Mouse (Mus musculus) E14TG2a.4 (cell line): ENCODE results near the gene Cc2d1b.

Experiments
- H3K27me3 ChIP-seq: 2 replicates; pipeline ENCODE4 v1.6.1; 2014; ENCODE audit warnings: low read length, control low read depth; ENCODE audit not compliant: insufficient read depth
- H3K36me3 ChIP-seq: 2 replicates; pipeline ENCODE4 v1.6.1; 2014; ENCODE audit warnings: low read length, control low read depth; ENCODE audit not compliant: insufficient read depth
- H3K4me1 ChIP-seq: replicated peaks from 2 replicates; pipeline ENCODE4 v1.6.1; 2014; ENCODE audit warnings: low read depth, low read length, control low read depth
- H3K4me3 ChIP-seq: replicated peaks from 2 replicates; pipeline ENCODE4 v1.5.1; 2014; ENCODE audit warnings: mild to moderate bottlenecking, low read length
- H3K9me3 ChIP-seq: 2 replicates; pipeline ENCODE4 v1.6.1; 2014; ENCODE audit warnings: low read length, control low read depth
- CTCF ChIP-seq: conservative IDR thresholded peaks from 2 replicates; pipeline ENCODE4 v1.5.1; 2014; ENCODE audit warnings: low read length
- NANOG ChIP-seq: IDR thresholded peaks from 2 replicates; pipeline ENCODE4 v1.6.1; 2014; ENCODE audit warnings: borderline replicate concordance, low read length, mixed read lengths
- POU5F1 ChIP-seq: IDR thresholded peaks from 2 replicates; pipeline ENCODE4 v1.6.1; 2014; ENCODE audit warnings: low read length, borderline replicate concordance

Gene Cc2d1b

DNA sequence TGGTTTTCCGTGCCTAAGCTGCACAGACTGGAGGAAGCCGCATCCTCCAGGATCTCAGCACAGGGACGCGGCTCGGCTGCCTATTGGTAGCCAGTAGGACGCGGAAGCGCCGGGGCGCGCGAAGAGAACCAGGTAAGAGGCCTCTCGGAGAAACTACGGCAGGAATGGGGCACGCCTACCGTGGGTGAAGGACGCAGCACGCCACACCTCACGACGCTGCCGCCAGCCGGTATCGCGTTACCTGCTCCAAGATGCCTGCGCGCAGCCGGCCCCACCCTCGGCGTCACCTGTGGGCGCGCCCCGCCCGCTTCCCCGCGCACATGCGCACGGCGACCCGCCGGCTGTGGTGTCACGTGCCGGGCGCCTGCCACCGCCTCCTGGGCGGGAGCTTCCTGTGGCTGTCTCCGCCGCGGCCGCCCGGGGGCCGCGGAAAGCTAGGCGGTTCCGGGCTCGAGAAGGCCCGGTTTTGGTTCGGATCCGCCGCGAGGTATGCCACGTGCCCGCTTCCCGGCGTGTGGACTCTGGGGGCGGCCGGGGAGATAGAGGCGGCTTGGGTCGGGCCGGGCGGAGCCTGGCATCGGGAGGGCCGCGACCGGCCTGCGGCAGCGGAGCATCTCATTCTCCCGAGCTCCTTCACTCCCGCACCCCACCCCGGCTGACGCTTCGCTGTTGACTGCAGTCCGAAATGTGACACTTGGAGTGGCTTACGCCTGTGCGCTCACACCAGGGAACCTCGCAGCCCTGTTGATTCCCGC lies at the start of gene Cc2d1b:
Gene Cc2d1b (plus strand): TSS at position 354 of the 755 bp plus-strand sequence.
- Histone ChIP-seq H3K9me3 (no peaks in the 10 kb centered on the region), H3K36me3 (peaks cover 60% of the 10 kb centered on the region), H3K27me3 (no peaks in the 10 kb centered on the region), H3K4me3 (peak within 1 kb of the TSS; percentile 95), H3K4me1 (peaks cover 30% of the 10 kb centered on the region)
- TF ChIP-seq NANOG (no peak), POU5F1 (no peak), CTCF (no peak)

DNA sequence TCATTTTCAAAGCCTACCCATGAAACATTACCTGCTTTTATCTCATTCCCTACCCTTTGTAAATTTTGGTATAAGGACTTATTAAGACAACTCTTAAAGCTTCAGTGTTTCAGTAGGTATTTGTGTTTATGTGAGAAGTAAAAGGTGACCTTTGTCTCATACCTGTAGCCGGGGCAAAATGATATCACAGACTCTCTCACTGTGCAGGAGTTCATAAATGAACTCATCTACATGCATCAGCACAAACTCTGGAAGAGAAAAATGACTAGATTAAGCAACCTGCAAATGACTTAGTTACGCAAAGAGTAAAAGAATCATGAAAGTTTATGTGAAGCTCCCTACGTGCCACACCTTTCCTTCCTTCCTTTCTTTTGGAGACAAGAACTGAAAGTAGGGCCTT lies 47.1 kb upstream of the Cc2d1b start:
- Histone ChIP-seq H3K36me3 (peaks cover 90% of the 10 kb centered on the region), H3K4me3 (no peak overlapping the region), H3K27me3 (no peaks in the 10 kb centered on the region), H3K9me3 (no peaks in the 10 kb centered on the region), H3K4me1 (peaks cover 12% of the 10 kb centered on the region)
- TF ChIP-seq POU5F1 (no peak), NANOG (no peak)

GRCm38 (mm10) chr4:108578840-108579742 lies 40.6 kb upstream of the Cc2d1b start, which contains the start of the genes Prpf38a and Orc1:
TSS of gene Prpf38a (minus strand) at chr4:108579336.
TSS of gene Orc1 (plus strand) at chr4:108579423.
- Histone ChIP-seq H3K4me3 (peak within 1 kb of the TSS; percentile 97), H3K9me3 (no peaks in the 10 kb centered on the region), H3K27me3 (no peaks in the 10 kb centered on the region), H3K36me3 (peaks cover 53% of the 10 kb centered on the region), H3K4me1 (peaks cover 41% of the 10 kb centered on the region)
- TF ChIP-seq NANOG: no peak
- TF ChIP-seq CTCF: no peak
- no peak for TF ChIP-seq POU5F1

DNA sequence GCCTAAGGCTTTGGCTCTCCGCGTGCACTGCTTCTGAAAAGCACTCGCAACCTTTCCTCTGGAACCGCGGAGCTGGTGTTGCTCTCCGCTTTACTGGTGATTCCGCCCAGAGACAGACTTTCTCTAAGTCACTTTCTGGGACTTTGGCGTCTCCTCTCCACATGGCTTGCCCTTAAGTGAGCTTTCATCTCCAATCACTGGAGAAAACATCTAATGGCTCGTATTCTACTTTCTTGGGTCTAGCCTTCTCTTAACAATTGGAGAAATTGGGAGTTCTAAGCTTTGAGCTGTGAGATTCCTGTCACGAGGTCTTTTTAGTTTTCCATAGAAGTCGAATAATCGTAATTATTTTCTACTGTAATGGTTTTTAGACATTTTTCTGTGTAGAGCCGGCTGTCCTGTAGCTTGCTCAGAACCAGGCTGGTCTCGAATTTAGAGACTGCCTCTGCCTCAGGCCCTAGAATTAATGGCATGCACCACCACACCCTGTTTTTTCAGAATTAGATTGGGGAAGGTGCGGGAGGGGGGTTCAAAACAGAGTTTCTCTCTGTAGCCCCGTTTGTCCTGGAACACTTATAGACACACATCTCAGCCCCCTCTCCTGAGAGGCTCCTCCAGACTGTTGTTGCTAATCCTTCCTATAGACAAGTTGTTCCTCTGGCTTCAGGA lies 39.9 kb upstream of the Cc2d1b start:
- no peak for TF ChIP-seq NANOG
- no peak for TF ChIP-seq POU5F1
- TF ChIP-seq CTCF: no peak
- H3K9me3 ChIP-seq: no peaks in the 10 kb centered on the region
- peaks cover 45% of the 10 kb centered on the region for H3K4me1 ChIP-seq
- H3K36me3 ChIP-seq: peaks cover 51% of the 10 kb centered on the region
- no peaks in the 10 kb centered on the region for H3K27me3 ChIP-seq
- peak overlapping the region; percentile 97 for H3K4me3 ChIP-seq

DNA sequence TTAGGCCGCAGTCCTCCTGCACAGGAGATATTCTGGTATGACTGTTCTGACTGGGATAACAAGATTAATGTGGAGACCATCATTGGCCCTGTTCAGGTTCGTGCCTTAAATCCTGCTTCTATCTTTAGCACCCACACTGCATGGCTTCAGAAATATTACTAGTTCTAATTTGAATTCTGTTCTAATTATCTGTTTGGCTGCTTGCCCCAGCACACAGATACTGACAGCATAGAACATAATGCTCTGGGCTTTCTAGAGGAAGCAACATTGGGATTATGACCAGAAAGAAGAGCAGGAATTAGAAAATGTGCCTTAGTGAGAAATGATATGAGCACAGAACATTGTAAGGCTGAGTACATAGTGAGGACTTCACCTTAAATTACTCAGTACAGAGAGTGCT lies 26.4 kb upstream of the Cc2d1b start:
- Histone ChIP-seq H3K4me1 (peaks cover 39% of the 10 kb centered on the region), H3K27me3 (no peaks in the 10 kb centered on the region), H3K4me3 (no peak overlapping the region), H3K36me3 (peaks cover 98% of the 10 kb centered on the region), H3K9me3 (no peaks in the 10 kb centered on the region)
- TF ChIP-seq NANOG: no peak
- no peak for TF ChIP-seq POU5F1
- TF ChIP-seq CTCF: no peak

GRCm38 (mm10) chr4:108595785-108596184 lies 24.0 kb upstream of the Cc2d1b start:
- no peaks in the 10 kb centered on the region for H3K27me3 ChIP-seq
- H3K9me3 ChIP-seq: no peaks in the 10 kb centered on the region
- H3K4me3 ChIP-seq: no peak overlapping the region
- peaks cover 98% of the 10 kb centered on the region for H3K36me3 ChIP-seq
- H3K4me1 ChIP-seq: peaks cover 20% of the 10 kb centered on the region
- TF ChIP-seq POU5F1: no peak
- no peak for TF ChIP-seq CTCF
- TF ChIP-seq NANOG: no peak

GRCm38 (mm10) chr4:108598306-108598705 lies 21.4 kb upstream of the Cc2d1b start:
- Histone ChIP-seq H3K27me3 (no peaks in the 10 kb centered on the region), H3K4me3 (no peak overlapping the region), H3K9me3 (no peaks in the 10 kb centered on the region), H3K36me3 (peaks cover 96% of the 10 kb centered on the region), H3K4me1 (peaks cover 12% of the 10 kb centered on the region)
- TF ChIP-seq CTCF (no peak), NANOG (no peak), POU5F1 (no peak)

DNA sequence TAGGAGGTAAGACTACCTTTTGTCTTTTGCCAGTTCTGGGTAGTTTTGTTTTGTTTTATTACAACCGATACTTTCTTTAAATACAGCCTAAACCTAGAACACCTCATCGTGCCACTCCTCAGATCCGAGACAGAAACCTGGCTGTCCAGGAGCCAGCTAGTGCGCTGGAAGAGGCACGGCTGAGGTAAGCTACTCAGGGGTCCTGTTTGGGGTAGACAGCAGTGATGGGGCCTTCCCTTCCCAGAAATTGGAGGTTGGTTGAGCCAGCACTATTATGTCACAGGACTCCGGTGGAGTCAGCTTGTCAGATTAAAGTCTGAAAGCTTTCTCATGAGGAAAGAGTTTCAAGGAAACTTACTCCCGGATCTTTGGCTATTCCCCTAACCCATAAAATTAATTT lies 17.9 kb upstream of the Cc2d1b start:
- Histone ChIP-seq H3K27me3 (no peaks in the 10 kb centered on the region), H3K4me3 (no peak overlapping the region), H3K4me1 (peaks cover 8% of the 10 kb centered on the region; the same call in 1 of the 2 replicates), H3K9me3 (no peaks in the 10 kb centered on the region), H3K36me3 (peaks cover 96% of the 10 kb centered on the region)
- TF ChIP-seq CTCF: no peak
- TF ChIP-seq POU5F1: no peak
- TF ChIP-seq NANOG: no peak
